Mouse (Mus musculus) cerebellum, adult 2 months (tissue): ENCODE measurements around the gene Hs3st3a1. TPM values are rescaled to one million over a fixed set of nuclear protein-coding genes. Genes with fewer than 3 reads are reported as not detected.
A peak's percentile ranks its signal among the peaks of the same experiment; 100 is the strongest.

Source experiments
- DNase-seq, 2 experiments: peaks; one replicate each; pipeline ENCODE4 v3.0.0; 2021
- H3K27ac ChIP-seq: fragments of 200-500 bp; 2 replicates; pipeline ENCODE4 v1.5.1; 2012; ENCODE audit warnings: low read length, control low read depth, inconsistent platforms; ENCODE audit not compliant: insufficient read depth
- H3K27me3 ChIP-seq: fragments of 200-500 bp; 2 replicates; pipeline ENCODE4 v1.6.1; 2012; ENCODE audit warnings: inconsistent platforms, mild to moderate bottlenecking, low read length, moderate library complexity; ENCODE audit not compliant: control insufficient read depth, insufficient read depth
- H3K4me1 ChIP-seq: fragments of 200-500 bp; 2 replicates; pipeline ENCODE4 v1.6.1; 2011; ENCODE audit warnings: low read length; ENCODE audit not compliant: control insufficient read depth, insufficient read depth
- H3K4me3 ChIP-seq: fragments of 200-500 bp; replicated peaks from 2 replicates; pipeline ENCODE3; 2011; ENCODE audit warnings: mild to moderate bottlenecking, low read depth, low read length, control low read depth; ENCODE audit not compliant: insufficient read depth
- CTCF ChIP-seq: fragments of 200-500 bp; IDR thresholded peaks from 2 replicates; pipeline ENCODE4 v1.5.1; 2011; ENCODE audit warnings: low read depth, mild to moderate bottlenecking, control low read depth, low read length, moderate library complexity, borderline replicate concordance; ENCODE audit not compliant: insufficient read depth
- POLR2A ChIP-seq: fragments of 200-500 bp; IDR thresholded peaks from 2 replicates; pipeline ENCODE4 v1.6.1; 2011; ENCODE audit warnings: low read length, control low read depth, borderline replicate concordance; ENCODE audit not compliant: insufficient read depth
- WGBS: fragments of 180-500 bp; shearing (Covaris S2); methylation state at CpG from one replicate; pipeline ENCODE4 v1.1.7; 2018; 5-methylcytosine and 5-hydroxymethylcytosine counted together
- polyA plus RNA-seq: library from polyadenylated mRNA; depleted of rRNA; stranded (reverse); fragments of >200 nt; gene quantifications from 2 replicates; pipeline ENCODE4 v1.2.3, GENCODE M21; 2012

The Hs3st3a1 gene
- polyA plus RNA-seq, 1 experiment = 0.72 TPM

DNA sequence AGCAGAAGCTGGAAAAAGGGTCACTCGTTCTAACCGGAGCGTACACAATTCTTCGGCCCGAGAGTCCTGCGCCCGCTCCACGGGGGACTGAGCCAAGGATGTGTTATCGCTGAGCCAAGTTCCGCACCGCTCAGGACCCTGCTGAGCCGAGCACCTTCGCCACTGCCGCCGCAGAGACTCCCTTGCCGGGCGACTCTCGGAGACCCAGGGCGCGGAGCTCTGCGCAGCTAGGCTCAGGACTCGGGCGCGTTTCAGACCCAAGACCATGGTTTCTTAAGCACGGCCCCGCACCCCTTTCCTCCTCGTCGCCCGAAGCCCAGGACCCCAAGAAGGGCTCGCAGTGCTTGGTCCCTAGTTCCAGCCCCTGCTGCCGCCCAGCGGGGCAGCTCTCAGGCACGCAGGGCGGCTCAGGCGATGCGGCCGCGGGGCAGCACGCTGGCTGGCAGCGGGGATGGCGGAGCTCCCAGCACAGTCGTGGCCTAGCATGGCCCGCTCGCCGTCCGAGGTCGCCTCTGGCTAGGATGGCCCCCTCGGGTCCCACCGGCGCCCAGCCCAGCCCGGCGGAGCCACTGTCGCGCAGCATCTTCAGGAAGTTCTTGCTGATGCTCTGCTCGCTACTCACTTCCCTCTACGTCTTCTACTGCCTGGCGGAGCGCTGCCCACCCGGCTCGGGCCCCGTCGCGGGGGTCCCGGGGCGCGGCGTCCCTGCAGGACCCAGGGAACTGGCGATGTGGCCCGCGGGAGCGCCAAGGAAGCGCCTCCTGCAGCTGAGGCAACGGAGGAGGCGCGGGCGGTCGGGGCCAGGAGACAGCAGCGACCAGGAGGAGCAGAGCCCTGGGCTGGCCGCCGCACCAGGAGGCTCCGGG, 647 bp downstream of the Hs3st3a1 start:
- TF ChIP-seq POLR2A = no peak
- TF ChIP-seq CTCF = no peak
- no peak for DNase-seq
- no peaks in the 10 kb centered on the region; the same call in 1 of the 2 replicates for H3K27me3 ChIP-seq
- H3K4me3 ChIP-seq = no peak overlapping the region
- H3K4me1 ChIP-seq = peaks cover 4% of the 10 kb centered on the region; the same call in 1 of the 2 replicates
- no peak overlapping the region for H3K27ac ChIP-seq
- under 1% methylated on average over 81 of the region's 81 CpGs for WGBS

DNA sequence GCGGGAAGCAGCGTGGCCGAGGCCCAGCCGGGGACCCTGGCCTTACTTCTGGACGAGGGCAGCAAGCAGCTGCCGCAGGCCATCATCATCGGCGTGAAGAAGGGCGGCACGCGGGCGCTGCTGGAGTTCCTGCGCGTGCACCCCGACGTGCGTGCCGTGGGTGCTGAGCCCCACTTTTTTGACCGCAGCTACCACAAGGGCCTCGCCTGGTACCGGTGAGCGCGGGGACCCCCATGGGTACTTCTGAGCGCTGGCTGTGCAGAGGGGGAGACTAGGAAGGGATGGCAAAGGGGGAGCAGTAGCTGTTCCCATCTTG, 1.2 kb downstream of the Hs3st3a1 start, which contains the start of gene F930015N05Rik:
TSS of gene F930015N05Rik (minus strand) at position 242 of the 316 bp plus-strand sequence.
- under 1% methylated on average over 24 of the region's 24 CpGs for WGBS
- no peak within 1 kb of the TSS for H3K27ac ChIP-seq
- TF ChIP-seq CTCF (no peak), POLR2A (no peak)

DNA sequence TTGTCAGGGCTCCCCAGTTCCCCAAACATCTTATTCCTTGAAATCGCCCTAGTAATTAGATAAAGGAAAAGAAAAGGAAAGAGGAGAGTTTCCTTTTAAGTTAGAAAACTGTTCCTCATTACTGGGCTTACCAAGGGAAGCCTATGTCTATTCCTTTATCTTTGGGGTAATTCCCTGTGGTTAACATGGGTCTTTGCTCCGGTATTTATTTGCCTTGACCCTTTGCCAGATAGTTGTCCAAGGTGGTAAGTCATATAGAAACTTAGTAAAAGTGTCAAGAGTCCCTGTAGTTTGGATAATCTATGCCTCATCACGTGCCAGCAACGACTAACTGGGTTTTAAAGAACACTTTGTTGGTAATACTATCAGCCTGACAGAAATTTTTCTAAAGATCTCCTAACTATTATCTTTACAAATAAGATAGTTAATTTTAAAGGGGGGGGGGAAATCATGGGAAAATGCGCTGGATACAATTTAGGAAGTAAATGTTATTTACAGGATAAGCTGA, 1.7 kb downstream of the Hs3st3a1 start:
- TF ChIP-seq POLR2A (no peak), CTCF (no peak)
- 39% methylated on average over 5 of the region's 5 CpGs for WGBS
- no peak for DNase-seq
- H3K27me3 ChIP-seq = no peaks in the 10 kb centered on the region; the same call in 1 of the 2 replicates
- no peak overlapping the region for H3K27ac ChIP-seq
- peaks cover 4% of the 10 kb centered on the region; the same call in 1 of the 2 replicates for H3K4me1 ChIP-seq
- no peak overlapping the region for H3K4me3 ChIP-seq

More for the DNA sequence above, 1.2 kb downstream of the Hs3st3a1 start, which contains the start of gene F930015N05Rik:
- H3K4me1 ChIP-seq = peaks cover 4% of the 10 kb centered on the region; the same call in 1 of the 2 replicates
- no peak within 1 kb of the TSS for H3K4me3 ChIP-seq
- H3K27me3 ChIP-seq = no peaks in the 10 kb centered on the region; the same call in 1 of the 2 replicates
- no peak for DNase-seq

DNA sequence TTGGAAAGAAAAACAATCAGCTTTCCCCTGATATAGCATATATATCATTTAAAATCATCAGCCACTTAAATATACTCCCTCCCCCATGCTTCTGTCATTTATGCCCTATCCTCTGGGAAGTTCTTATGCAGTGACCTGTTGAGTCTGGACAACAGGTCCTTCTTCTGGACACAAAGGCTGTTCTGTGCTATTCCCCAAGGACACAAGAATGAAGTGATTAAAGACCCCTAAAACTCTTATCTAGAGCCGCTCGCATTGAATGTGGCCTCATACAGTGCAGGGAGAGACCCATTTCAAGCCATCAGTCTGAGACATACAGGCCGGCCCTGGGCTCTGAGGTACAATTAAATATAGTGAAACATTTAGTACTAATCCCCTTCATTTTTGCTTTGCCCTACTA, 2.6 kb downstream of the Hs3st3a1 start:
- TF ChIP-seq POLR2A (no peak), CTCF (no peak)
- H3K4me1 ChIP-seq = peaks cover 4% of the 10 kb centered on the region; the same call in 1 of the 2 replicates
- no peaks in the 10 kb centered on the region; the same call in 1 of the 2 replicates for H3K27me3 ChIP-seq
- 95% methylated on average over 3 of the region's 3 CpGs for WGBS
- no peak overlapping the region for H3K4me3 ChIP-seq
- H3K27ac ChIP-seq = no peak overlapping the region
- DNase-seq = no peak

DNA sequence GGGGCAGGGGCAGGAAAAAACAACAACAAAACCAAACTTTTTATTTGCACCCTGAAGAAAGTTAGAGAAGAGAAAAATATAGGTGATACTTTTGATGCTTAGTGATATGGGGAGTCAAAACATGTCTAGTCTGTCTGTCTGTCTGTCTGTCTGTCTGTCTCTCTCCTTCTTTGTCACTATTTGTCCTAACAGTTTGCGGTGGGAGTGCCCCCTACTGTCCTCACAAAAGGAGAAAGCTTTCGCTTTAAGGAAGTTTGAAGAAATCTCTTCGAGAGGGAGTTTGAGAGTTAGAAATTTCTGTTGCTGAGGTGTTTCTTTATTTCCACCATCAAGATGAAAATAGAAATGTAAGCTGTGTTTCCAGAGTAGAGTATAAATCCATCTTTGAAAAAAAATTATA, 3.8 kb downstream of the Hs3st3a1 start:
- H3K27ac ChIP-seq = no peak overlapping the region
- no peak for DNase-seq
- no peak overlapping the region for H3K4me3 ChIP-seq
- H3K27me3 ChIP-seq = no peaks in the 10 kb centered on the region; the same call in 1 of the 2 replicates
- peaks cover 4% of the 10 kb centered on the region; the same call in 1 of the 2 replicates for H3K4me1 ChIP-seq
- TF ChIP-seq CTCF (no peak), POLR2A (no peak)
- WGBS = 52% methylated on average over 3 of the region's 3 CpGs

DNA sequence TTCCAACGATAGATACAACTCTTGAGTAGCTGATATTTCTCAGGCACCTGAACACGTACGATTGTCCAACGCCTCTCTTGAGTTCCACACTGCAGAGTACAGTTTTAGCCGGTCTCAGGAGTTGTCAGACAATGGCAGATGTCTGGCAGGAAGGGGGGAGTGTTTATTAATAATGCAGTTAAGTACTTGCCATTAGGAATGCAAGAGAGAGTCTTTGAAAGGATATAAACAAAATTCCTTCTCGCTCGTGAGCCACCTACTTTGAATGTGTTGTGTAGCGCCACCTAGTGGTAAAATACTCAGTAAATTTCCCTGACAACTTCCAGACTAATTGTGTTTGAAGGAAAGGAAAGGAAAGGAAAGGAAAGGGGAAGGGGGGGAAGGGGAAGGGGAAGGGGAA, 7.0 kb downstream of the Hs3st3a1 start:
- Histone ChIP-seq H3K4me1 (no peaks in the 10 kb centered on the region), H3K27ac (no peak overlapping the region), H3K4me3 (no peak overlapping the region), H3K27me3 (no peaks in the 10 kb centered on the region; the same call in 1 of the 2 replicates)
- 28% methylated on average over 8 of the region's 8 CpGs for WGBS
- TF ChIP-seq POLR2A = no peak
- TF ChIP-seq CTCF = peak; percentile 33; the same call in 1 of the 2 replicates
- peak in 1 of 2 experiments; percentile 14 for DNase-seq

DNA sequence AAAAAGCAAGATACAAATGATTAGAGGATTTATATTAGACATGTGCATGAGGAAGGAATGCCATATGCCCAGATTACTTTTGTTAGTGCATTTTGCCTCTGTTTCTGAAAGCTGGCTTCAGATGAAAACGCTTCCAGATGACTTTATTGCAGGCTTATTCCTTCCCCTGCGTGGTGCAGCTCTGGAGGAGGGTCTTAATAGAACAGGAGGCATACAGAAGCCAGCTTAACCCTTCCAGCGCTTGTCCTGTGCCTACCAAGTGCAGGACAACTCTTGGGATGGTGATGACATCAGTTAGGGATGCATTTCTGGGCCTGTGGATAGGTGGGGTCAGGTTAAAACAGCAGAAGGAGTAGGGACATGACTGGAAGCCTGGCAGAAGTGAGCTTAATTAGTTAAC, 7.6 kb downstream of the Hs3st3a1 start:
- Histone ChIP-seq H3K4me3 (no peak overlapping the region), H3K4me1 (no peaks in the 10 kb centered on the region), H3K27ac (no peak overlapping the region), H3K27me3 (no peaks in the 10 kb centered on the region; the same call in 1 of the 2 replicates)
- WGBS = 37% methylated on average over 3 of the region's 3 CpGs
- no peak for DNase-seq
- no peak for TF ChIP-seq POLR2A
- TF ChIP-seq CTCF = no peak
